Mouse (Mus musculus) embryonic fibroblast, embryonic 13.5 days (primary cell): ENCODE measurements around the gene Pde4dip.

Experiments used
- CTCF ChIP-seq: IDR thresholded peaks from 2 replicates; pipeline ENCODE4 v1.5.1; 2011; ENCODE audit warnings: mild to moderate bottlenecking, control low read depth, low read length, moderate library complexity, borderline replicate concordance; ENCODE audit not compliant: insufficient read depth
- POLR2A ChIP-seq: IDR thresholded peaks from 2 replicates; pipeline ENCODE4 v1.6.1; 2011; ENCODE audit warnings: low read depth, mild to moderate bottlenecking, control low read depth, low read length, moderate library complexity

DNA sequence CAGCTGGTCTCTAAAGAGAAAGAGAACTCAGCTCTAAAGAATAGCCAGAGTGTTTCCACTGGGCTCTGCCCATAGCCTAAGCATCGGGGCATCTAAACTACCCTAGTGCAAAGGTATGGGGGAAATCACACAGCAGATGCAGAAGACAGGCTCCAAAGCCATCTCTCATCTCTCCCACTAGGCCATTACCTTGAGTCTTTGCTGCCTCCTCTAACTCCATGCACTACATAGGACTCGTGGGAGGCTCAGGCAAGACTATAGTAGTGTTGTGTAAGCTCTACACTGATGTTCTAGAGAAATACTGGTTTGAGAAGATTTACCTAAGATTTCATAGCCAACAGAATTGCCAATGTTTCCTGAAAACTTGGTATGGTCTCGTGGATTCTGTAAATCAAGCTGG, 183.0 kb downstream of the Pde4dip start:
- no peak for TF ChIP-seq CTCF
- TF ChIP-seq POLR2A = no peak
